In the genomic region with DNA sequence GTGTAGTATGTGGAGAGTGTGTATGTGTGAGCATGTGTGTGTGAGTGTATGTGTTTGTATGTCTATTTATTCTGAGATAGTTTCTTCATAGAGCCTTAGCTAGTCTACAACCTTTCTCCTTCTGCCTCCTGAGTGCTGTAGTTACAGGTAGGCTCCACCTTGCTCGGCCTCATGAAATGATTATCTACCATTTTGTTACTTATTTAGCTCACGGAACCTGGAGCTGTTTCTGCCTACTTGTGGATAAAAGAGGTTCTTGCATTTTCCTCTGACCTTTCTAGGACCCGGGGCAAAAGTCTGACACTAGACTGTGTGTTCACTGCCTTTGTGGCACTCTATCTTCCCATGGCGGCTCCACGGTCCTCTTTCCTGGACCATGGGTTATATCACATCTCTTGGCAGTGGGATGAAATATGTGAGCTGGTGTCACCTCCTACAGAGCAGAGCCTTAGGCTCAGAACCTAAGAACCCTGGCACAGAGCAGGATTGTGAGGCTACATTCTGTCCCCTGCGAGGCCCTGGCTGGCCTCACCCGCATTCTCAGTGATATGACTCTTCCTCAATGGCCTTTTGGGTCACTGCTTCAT, we compare ENCODE assay signal across 9 mouse cellular contexts. TPM values are rescaled to one million over a fixed set of nuclear protein-coding genes. Genes with fewer than 3 reads are reported as not detected.
DNase-seq lines count a peak whose midpoint lies in the region; ATAC-seq and TF ChIP-seq lines count a peak whose summit lies in the region.
"Had no signal": no experiment of that assay in that cellular context is flagged by ENCODE, and none has a peak within 500 bp of the region (broad histone marks: within the 10 kb centered on the region; RNA-seq: fewer than 3 reads in every experiment).

TSS of gene Bri3 (plus strand) at position 537 of the 587 bp plus-strand sequence.

- 91% methylated on average over 7 of the region's 7 CpGs for WGBS in forebrain, embryonic 13.5 days
- WGBS in hindbrain, embryonic 10.5 days = 88% methylated on average over 7 of the region's 7 CpGs
- 70% methylated on average over 7 of the region's 7 CpGs for WGBS in liver, embryonic 12.5 days (ENCODE audit: insufficient replicate concordance)
- WGBS in stomach, postnatal 0 days = 88% methylated on average over 7 of the region's 7 CpGs

- no peak within 1 kb of the TSS for H3K4me2 ChIP-seq in forebrain, embryonic 13.5 days
- H3K4me2 ChIP-seq in liver, embryonic 12.5 days = no peak within 1 kb of the TSS
- H3K4me2 ChIP-seq in stomach, postnatal 0 days (replicated peaks; ENCODE audit: low read depth) = no peak within 1 kb of the TSS

- no peak for TF ChIP-seq EP300 in stomach, postnatal 0 days (optimal IDR thresholded peaks at IDR 0.05)

- no peak for DNase-seq in thymus, postnatal 0 days (ENCODE audit: low spot score)
- no peak for DNase-seq in thymus, postnatal 14 days
- DNase-seq in hindbrain, embryonic 10.5 days (ENCODE audit: low spot score) = no peak
- DNase-seq in stomach, postnatal 0 days (ENCODE audit: low spot score) = no peak
- no peak for DNase-seq in embryo, embryonic 10.5 days (ENCODE audit: low spot score)

- no peak within 1 kb of the TSS for H3K9ac ChIP-seq in forebrain, embryonic 13.5 days
- no peak within 1 kb of the TSS for H3K9ac ChIP-seq in liver, embryonic 12.5 days
- H3K9ac ChIP-seq in stomach, postnatal 0 days (ENCODE audit: low read length) = no peak within 1 kb of the TSS

- H3K9me3 ChIP-seq in forebrain, embryonic 13.5 days (replicated peaks) = no peaks in the 10 kb centered on the region
- H3K9me3 ChIP-seq in hindbrain, embryonic 10.5 days = no peaks in the 10 kb centered on the region
- H3K9me3 ChIP-seq in liver, embryonic 12.5 days (replicated peaks) = no peaks in the 10 kb centered on the region
- no peaks in the 10 kb centered on the region for H3K9me3 ChIP-seq in stomach, postnatal 0 days (ENCODE audit: control insufficient read depth, low read length)

- no peak within 1 kb of the TSS for H3K27ac ChIP-seq in forebrain, embryonic 13.5 days
- H3K27ac ChIP-seq in hindbrain, embryonic 10.5 days = no peak within 1 kb of the TSS
- H3K27ac ChIP-seq in liver, embryonic 12.5 days = no peak within 1 kb of the TSS
- H3K27ac ChIP-seq in stomach, postnatal 0 days (replicated peaks) = no peak within 1 kb of the TSS

- TF ChIP-seq CTCF in stomach, postnatal 0 days (IDR thresholded peaks at IDR 0.05; ENCODE audit: low read depth) = no peak

- no peaks in the 10 kb centered on the region for H3K4me1 ChIP-seq in forebrain, embryonic 13.5 days
- no peaks in the 10 kb centered on the region for H3K4me1 ChIP-seq in hindbrain, embryonic 10.5 days (replicated peaks)
- H3K4me1 ChIP-seq in liver, embryonic 12.5 days = peaks cover 7% of the 10 kb centered on the region; the same call in 1 of the 2 replicates
- no peaks in the 10 kb centered on the region for H3K4me1 ChIP-seq in stomach, postnatal 0 days (replicated peaks; ENCODE audit: control insufficient read depth, insufficient read depth)

- ATAC-seq in forebrain, embryonic 13.5 days = no peak
- ATAC-seq in liver, embryonic 12.5 days = no peak
- no peak for ATAC-seq in stomach, postnatal 0 days (ENCODE audit: low FRiP score, low TSS enrichment)
- no peak for ATAC-seq in inflammation-experienced regulatory T-cells, adult 6 months

- H3K4me3 ChIP-seq in forebrain, embryonic 13.5 days = no peak within 1 kb of the TSS
- no peak within 1 kb of the TSS for H3K4me3 ChIP-seq in hindbrain, embryonic 10.5 days
- no peak within 1 kb of the TSS for H3K4me3 ChIP-seq in liver, embryonic 12.5 days
- no peak within 1 kb of the TSS for H3K4me3 ChIP-seq in stomach, postnatal 0 days (ENCODE audit: low read depth, low read length)
- H3K4me3 ChIP-seq: erythroblast, embryonic 14.5 days had no signal

- no peaks in the 10 kb centered on the region for H3K27me3 ChIP-seq in forebrain, embryonic 13.5 days
- no peaks in the 10 kb centered on the region for H3K27me3 ChIP-seq in hindbrain, embryonic 10.5 days (ENCODE audit: insufficient read depth, poor library complexity, severe bottlenecking)
- no peaks in the 10 kb centered on the region for H3K27me3 ChIP-seq in liver, embryonic 12.5 days (replicated peaks)
- no peaks in the 10 kb centered on the region for H3K27me3 ChIP-seq in stomach, postnatal 0 days (ENCODE audit: control insufficient read depth, insufficient read depth, low read length)

- no peaks in the 10 kb centered on the region for H3K36me3 ChIP-seq in forebrain, embryonic 13.5 days (ENCODE audit: poor library complexity, severe bottlenecking)
- H3K36me3 ChIP-seq in hindbrain, embryonic 10.5 days = no peaks in the 10 kb centered on the region
- no peaks in the 10 kb centered on the region for H3K36me3 ChIP-seq in liver, embryonic 12.5 days
- H3K36me3 ChIP-seq in stomach, postnatal 0 days (ENCODE audit: control insufficient read depth, insufficient read depth, low read length) = no peaks in the 10 kb centered on the region

RNA-seq across cellular contexts. Expression of gene Bri3, which starts in this region (rescaled TPM):
- 83.1 and 87.9 TPM in 2 replicates for polyA plus RNA-seq in thymus, postnatal 0 days (2015; fragmentation: Nextera tagmentation; extraction: Ambion mirVana)
- 117 and 128 TPM in 2 replicates for polyA plus RNA-seq in forebrain, embryonic 13.5 days (2015; fragmentation: Nextera tagmentation; extraction: Ambion mirVana)
- polyA plus RNA-seq in hindbrain, embryonic 10.5 days (2016; fragmentation: Nextera tagmentation; extraction: Ambion mirVana) = 115 and 157 TPM in 2 replicates
- polyA plus RNA-seq in liver, embryonic 12.5 days (2016; fragmentation: Nextera tagmentation; extraction: Ambion mirVana) = 37.7 and 40.3 TPM in 2 replicates
- 197 and 214 TPM in 2 replicates for polyA plus RNA-seq in stomach, postnatal 0 days (2015; fragmentation: Nextera tagmentation; extraction: Ambion mirVana)
- polyA plus RNA-seq in inflammation-experienced regulatory T-cells, adult 6 months (2017; shearing (Covaris generic)) = 1 to 10 TPM; 2.0 to 5.2 (median 3.2) TPM
